Mouse (Mus musculus) MEL (cell line): ENCODE results near the gene Ccdc71l. TPM values are rescaled to one million over a fixed set of nuclear protein-coding genes. Genes with fewer than 3 reads are reported as not detected.
A peak's percentile ranks its signal among the peaks of the same experiment; 100 is the strongest.

Experiments
- DNase-seq: peaks from one replicate; pipeline ENCODE4 v3.0.0; 2011; ENCODE audit warnings: low read depth, low spot score
- H3K27ac ChIP-seq: 2 replicates; pipeline ENCODE4 v1.5.1; 2012; ENCODE audit warnings: low read depth, mild to moderate bottlenecking, control low read depth, low read length, moderate library complexity; ENCODE audit not compliant: control insufficient read depth
- H3K27me3 ChIP-seq, 2 experiments: fragments of 150-350 bp in 1 of 2; sonication (generic) in 1 of 2; 2 replicates each; pipeline ENCODE4 v1.6.1; 2012; ENCODE audit warnings: low read length in 2 of 2, mild to moderate bottlenecking in 2 of 2, improper control_type of control experiment in 1 of 2, moderate library complexity in 1 of 2; ENCODE audit not compliant: insufficient read depth in 2 of 2, control insufficient read depth in 1 of 2
- H3K36me3 ChIP-seq, 2 experiments: 2 replicates each; pipeline ENCODE4 v1.6.1; 2012 to 2014; ENCODE audit warnings: low read length in 2 of 2, improper control_type of control experiment in 1 of 2, inconsistent platforms in 1 of 2, mild to moderate bottlenecking in 1 of 2; ENCODE audit not compliant: insufficient read depth in 2 of 2, control insufficient read depth in 1 of 2
- H3K4me1 ChIP-seq, 2 experiments: fragments of 150-350 bp in 1 of 2; sonication (generic) in 1 of 2; 2 replicates each; pipeline ENCODE4 v1.6.1; 2012; ENCODE audit warnings: low read length in 2 of 2, improper control_type of control experiment in 1 of 2, mild to moderate bottlenecking in 1 of 2; ENCODE audit not compliant: insufficient read depth in 2 of 2, control insufficient read depth in 1 of 2
- H3K4me3 ChIP-seq, 2 experiments: fragments of 150-350 bp in 1 of 2; sonication (generic) in 1 of 2; 2 replicates each; pipeline ENCODE4 v1.5.1; 2012; ENCODE audit warnings: low read depth in 2 of 2, low read length in 2 of 2, mild to moderate bottlenecking in 2 of 2, moderate library complexity in 2 of 2, control low read depth in 1 of 2, improper control_type of control experiment in 1 of 2; ENCODE audit not compliant: control insufficient read depth in 1 of 2, insufficient read depth in 1 of 2
- H3K79me2 ChIP-seq: 2 replicates; pipeline ENCODE4 v1.6.1; 2012; ENCODE audit warnings: mild to moderate bottlenecking, low read length, moderate library complexity; ENCODE audit not compliant: control insufficient read depth, poor library complexity, insufficient read depth
- H3K9ac ChIP-seq: 2 replicates; pipeline ENCODE4 v1.6.1; 2012; ENCODE audit warnings: low read depth, mild to moderate bottlenecking, control low read depth, low read length, moderate library complexity; ENCODE audit not compliant: control insufficient read depth, poor library complexity, severe bottlenecking
- H3K9me3 ChIP-seq: fragments of 150-350 bp; sonication (generic); replicated peaks from 2 replicates; pipeline ENCODE4 v1.6.1; 2012; ENCODE audit warnings: mild to moderate bottlenecking, low read length, improper control_type of control experiment, moderate library complexity; ENCODE audit not compliant: insufficient read depth
- BHLHE40 ChIP-seq: IDR thresholded peaks from 2 replicates; pipeline ENCODE4 v1.6.1; 2012; ENCODE audit warnings: low read depth, mild to moderate bottlenecking, inconsistent platforms, low read length, improper control_type of control experiment, borderline replicate concordance
- CHD2 ChIP-seq: IDR thresholded peaks from 2 replicates; pipeline ENCODE4 v1.6.1; 2011; ENCODE audit warnings: low read length, improper control_type of control experiment
- E2F4 ChIP-seq: IDR thresholded peaks from 2 replicates; pipeline ENCODE4 v1.6.1; 2011; ENCODE audit warnings: low read depth, low read length, improper control_type of control experiment, borderline replicate concordance
- ELF1 ChIP-seq: IDR thresholded peaks from 2 replicates; pipeline ENCODE4 v1.6.1; 2014; ENCODE audit warnings: low read depth, mild to moderate bottlenecking, inconsistent platforms, low read length, improper control_type of control experiment, moderate library complexity
- EP300 ChIP-seq, 2 experiments: IDR thresholded peaks; 2 replicates each; pipeline ENCODE4 v1.6.1; 2011; ENCODE audit warnings: improper control_type of control experiment in 2 of 2, low read length in 2 of 2, low read depth in 1 of 2, mild to moderate bottlenecking in 1 of 2
- ETS1 ChIP-seq: IDR thresholded peaks from 2 replicates; pipeline ENCODE4 v1.6.1; 2012; ENCODE audit warnings: low read depth, mild to moderate bottlenecking, inconsistent platforms, low read length, improper control_type of control experiment, moderate library complexity
- GABPA ChIP-seq: IDR thresholded peaks from 2 replicates; pipeline ENCODE4 v1.6.1; 2012; ENCODE audit warnings: low read depth, mild to moderate bottlenecking, inconsistent platforms, low read length, improper control_type of control experiment, moderate library complexity
- GATA1 ChIP-seq: IDR thresholded peaks from 2 replicates; pipeline ENCODE4 v1.6.1; 2011; ENCODE audit warnings: low read depth, low read length, improper control_type of control experiment
- HCFC1 ChIP-seq: IDR thresholded peaks from 2 replicates; pipeline ENCODE4 v1.6.1; 2012; ENCODE audit warnings: low read depth, mild to moderate bottlenecking, inconsistent platforms, low read length, improper control_type of control experiment, moderate library complexity
- JUND ChIP-seq: IDR thresholded peaks from 2 replicates; pipeline ENCODE4 v1.6.1; 2011; ENCODE audit warnings: low read depth, mild to moderate bottlenecking, improper control_type of control experiment, low read length
- KAT2A ChIP-seq: conservative IDR thresholded peaks from 2 replicates; pipeline ENCODE4 v1.6.1; 2012; ENCODE audit warnings: low read depth, low read length, improper control_type of control experiment, inconsistent platforms
- MAFK ChIP-seq: IDR thresholded peaks from 2 replicates; pipeline ENCODE4 v1.6.1; 2011; ENCODE audit warnings: low read depth, mild to moderate bottlenecking, low read length, improper control_type of control experiment, borderline replicate concordance
- MAX ChIP-seq: IDR thresholded peaks from 2 replicates; pipeline ENCODE4 v1.6.1; 2011; ENCODE audit warnings: low read length, improper control_type of control experiment
- MAZ ChIP-seq: IDR thresholded peaks from 2 replicates; pipeline ENCODE4 v1.6.1; 2012; ENCODE audit warnings: low read depth, mild to moderate bottlenecking, inconsistent platforms, low read length, improper control_type of control experiment
- MXI1 ChIP-seq: IDR thresholded peaks from 2 replicates; pipeline ENCODE4 v1.6.1; 2011; ENCODE audit warnings: mild to moderate bottlenecking, low read depth, low read length, improper control_type of control experiment
- MYB ChIP-seq: IDR thresholded peaks from 2 replicates; pipeline ENCODE4 v1.6.1; 2011; ENCODE audit warnings: mild to moderate bottlenecking, low read depth, low read length, improper control_type of control experiment
- MYC ChIP-seq: IDR thresholded peaks from 2 replicates; pipeline ENCODE4 v1.6.1; 2011; ENCODE audit warnings: low read depth, mild to moderate bottlenecking, low read length, improper control_type of control experiment, moderate library complexity
- NELFE ChIP-seq: IDR thresholded peaks from 2 replicates; pipeline ENCODE4 v1.6.1; 2011; ENCODE audit warnings: low read depth, low read length, improper control_type of control experiment
- POLR2A ChIP-seq, 2 experiments: IDR thresholded peaks; 2 replicates each; pipeline ENCODE4 v1.6.1; 2011 to 2012; ENCODE audit warnings: low read length in 2 of 2, mild to moderate bottlenecking in 2 of 2, control low read depth in 1 of 2, improper control_type of control experiment in 1 of 2, low read depth in 1 of 2, moderate library complexity in 1 of 2; ENCODE audit not compliant: control insufficient read depth in 1 of 2, insufficient read depth in 1 of 2, poor library complexity in 1 of 2
- POLR2AphosphoS5 ChIP-seq: IDR thresholded peaks from 2 replicates; pipeline ENCODE4 v1.6.1; 2012; ENCODE audit warnings: low read depth, borderline replicate concordance, mild to moderate bottlenecking, inconsistent platforms, low read length, moderate library complexity, mixed read lengths
- RAD21 ChIP-seq: IDR thresholded peaks from 2 replicates; pipeline ENCODE4 v1.6.1; 2011; ENCODE audit warnings: mild to moderate bottlenecking, low read depth, low read length, improper control_type of control experiment
- SIN3A ChIP-seq: IDR thresholded peaks from 2 replicates; pipeline ENCODE4 v1.6.1; 2012; ENCODE audit warnings: low read length, improper control_type of control experiment, inconsistent platforms
- SMC3 ChIP-seq: IDR thresholded peaks from 2 replicates; pipeline ENCODE4 v1.6.1; 2011; ENCODE audit warnings: low read depth, low read length, improper control_type of control experiment
- TAL1 ChIP-seq: IDR thresholded peaks from 2 replicates; pipeline ENCODE4 v1.6.1; 2012; ENCODE audit warnings: mild to moderate bottlenecking, inconsistent platforms, low read length, moderate library complexity, mixed read lengths
- TCF12 ChIP-seq: IDR thresholded peaks from 2 replicates; pipeline ENCODE4 v1.6.1; 2014; ENCODE audit warnings: low read depth, mild to moderate bottlenecking, inconsistent platforms, low read length, improper control_type of control experiment, moderate library complexity
- UBTF ChIP-seq: IDR thresholded peaks from 2 replicates; pipeline ENCODE4 v1.6.1; 2012; ENCODE audit warnings: low read depth, mild to moderate bottlenecking, inconsistent platforms, low read length, improper control_type of control experiment, moderate library complexity, borderline replicate concordance; ENCODE audit not compliant: insufficient read depth
- USF2 ChIP-seq, 2 experiments: IDR thresholded peaks; 2 replicates each; pipeline ENCODE4 v1.6.1; 2011 to 2012; ENCODE audit warnings: improper control_type of control experiment in 2 of 2, low read length in 2 of 2, borderline replicate concordance in 1 of 2, inconsistent platforms in 1 of 2, low read depth in 1 of 2, mild to moderate bottlenecking in 1 of 2; ENCODE audit not compliant: insufficient read depth in 1 of 2
- ZC3H11A ChIP-seq: IDR thresholded peaks from 2 replicates; pipeline ENCODE4 v1.6.1; 2012; ENCODE audit warnings: low read depth, mild to moderate bottlenecking, inconsistent platforms, low read length, improper control_type of control experiment
- ZKSCAN1 ChIP-seq: IDR thresholded peaks from 2 replicates; pipeline ENCODE4 v1.6.1; 2012; ENCODE audit warnings: low read depth, mild to moderate bottlenecking, inconsistent platforms, low read length, improper control_type of control experiment, moderate library complexity
- ZMIZ1 ChIP-seq: IDR thresholded peaks from 2 replicates; pipeline ENCODE4 v1.6.1; 2012; ENCODE audit warnings: low read depth, mild to moderate bottlenecking, inconsistent platforms, low read length, improper control_type of control experiment, moderate library complexity
- ZNF384 ChIP-seq: IDR thresholded peaks from 2 replicates; pipeline ENCODE4 v1.6.1; 2012; ENCODE audit warnings: low read depth, mild to moderate bottlenecking, inconsistent platforms, low read length, improper control_type of control experiment
- polyA plus RNA-seq, 2 experiments: library from polyadenylated mRNA; stranded (reverse) in 1 of 2; unstranded in 1 of 2; fragments of >175 nt in 1 of 2; fragments of >200 nt in 1 of 2; gene quantifications; 2 replicates each; pipeline versions ENCODE4 v1.2.1 to v1.2.4; 2012; ENCODE audit warnings: low replicate concordance in 2 of 2, low read depth in 1 of 2; ENCODE audit not compliant: insufficient read length in 2 of 2, insufficient read depth in 1 of 2, missing spikeins in 1 of 2
- total RNA-seq: library from RNA; depleted of rRNA; stranded (reverse); fragments of 300-350 nt; gene quantifications from 2 replicates; pipeline ENCODE4 v1.2.3, GENCODE M21; 2012; rRNA removed

The Ccdc71l gene
- total RNA-seq = 6.6 and 6.7 TPM in 2 replicates
- polyA plus RNA-seq = 1 to 10 TPM in 1 of 2 experiments, not detected in 1; 7.6 TPM

- Histone ChIP-seq H3K36me3 (peaks cover 0 to 15% of the 10 kb centered on the region in 2 experiments; a peak in 2 of 4 replicates), H3K4me1 (peaks cover 0 to 9% of the 10 kb centered on the region in 2 experiments; a peak in 3 of 4 replicates), H3K27ac (peak within 1 kb of the TSS; percentile 36), H3K27me3 (no peaks in the 10 kb centered on the region), H3K9me3 (no peaks in the 10 kb centered on the region), H3K9ac (peak within 1 kb of the TSS; percentile 66), H3K4me3 (peak within 1 kb of the TSS; percentile 58 to 91), H3K79me2 (peaks cover 18% of the 10 kb centered on the region)
- TF ChIP-seq ZC3H11A (no peak), BHLHE40 (no peak), ETS1 (no peak), MYB (no peak), MAFK (no peak), EP300 (IDR thresholded peaks at IDR 0.05; ENCODE audit: low read depth in 1 of 2, low read length in 2 of 2) (no peak), MXI1 (no peak), MYC (0 out of 2 replicates have a peak, but pooled peaks have one; percentile 3), GABPA (no peak), HCFC1 (peak; percentile 75), TCF12 (0 out of 2 replicates have a peak, but pooled peaks have one; percentile 22), SMC3 (no peak), RAD21 (no peak), ZKSCAN1 (no peak), JUND (no peak), E2F4 (no peak), TAL1 (no peak), MAX (peak; percentile 58), CHD2 (no peak; the same call in 1 of the 2 replicates), ZNF384 (no peak), MAZ (0 out of 2 replicates have a peak, but pooled peaks have one; percentile 33), USF2 (IDR thresholded peaks at IDR 0.05; ENCODE audit: borderline replicate concordance in 1 of 2, insufficient read depth in 1 of 2, low read depth in 1 of 2, low read length in 2 of 2) (no peak), NELFE (peak; percentile 44; the same call in 1 of the 2 replicates), KAT2A (no peak; the same call in 1 of the 2 replicates), GATA1 (no peak), SIN3A (peak; percentile 50), ZMIZ1 (0 out of 2 replicates have a peak, but pooled peaks have one; percentile 40), ELF1 (peak; percentile 54), POLR2A (IDR thresholded peaks at IDR 0.05; ENCODE audit: control insufficient read depth in 1 of 2, insufficient read depth in 1 of 2, low read depth in 1 of 2, low read length in 2 of 2, poor library complexity in 1 of 2) (peak; percentile 40 to 66; a peak in 1 of 4 replicates), POLR2AphosphoS5 (no peak), UBTF (no peak)
- peak; percentile 93 for DNase-seq
These were observed at the start of gene Ccdc71l for GRCm38 (mm10) chr12:32378528-32379295. Gene Ccdc71l (plus strand): TSS chr12:32378704.
